Comparison of ENCODE assay signal across 7 mouse cellular contexts in genomic region chr6:30300372-30300771, GRCm38 (mm10). TPM values are rescaled to one million over a fixed set of nuclear protein-coding genes. Genes with fewer than 3 reads are reported as not detected.
DNase-seq lines count a peak whose midpoint lies in the region; ATAC-seq and TF ChIP-seq lines count a peak whose summit lies in the region.

No protein-coding gene starts in this region.

- peak; percentile 29 for ATAC-seq in granulocyte monocyte progenitor cell, adult 5-6 weeks (replicated peaks; ENCODE audit: poor library complexity, severe bottlenecking)
- peak; percentile 70 for ATAC-seq in midbrain, embryonic 11.5 days (ENCODE audit: low FRiP score)

- peak; percentile 59; the same call in 1 of the 2 replicates for TF ChIP-seq POLR2A in small intestine, adult 2 months (IDR thresholded peaks at IDR 0.05; ENCODE audit: low read depth, low read length)

- peak overlapping the region; percentile 89 for H3K4me3 ChIP-seq in embryonic facial prominence, embryonic 10.5 days
- peak overlapping the region; percentile 49 for H3K4me3 ChIP-seq in midbrain, embryonic 11.5 days (ENCODE audit: low read depth, low read length)
- peak overlapping the region; percentile 48 for H3K4me3 ChIP-seq in small intestine, adult 2 months (ENCODE audit: low read depth, low read length)

- peak overlapping the region; percentile 51 for H3K4me2 ChIP-seq in midbrain, embryonic 11.5 days

- DNase-seq in adrenal gland, adult 8-10 months = peak; percentile 95
- DNase-seq in embryonic facial prominence, embryonic 10.5 days (ENCODE audit: low spot score) = peak; percentile 86
- peak; percentile 94 for DNase-seq in kidney, adult 11 months
- DNase-seq in left cerebral cortex, postnatal 4 days = peak; percentile 72
- DNase-seq in midbrain, embryonic 11.5 days (ENCODE audit: low spot score, missing footprints) = peak; percentile 95

- H3K27ac ChIP-seq in embryonic facial prominence, embryonic 10.5 days (replicated peaks) = peak overlapping the region; percentile 85
- H3K27ac ChIP-seq in midbrain, embryonic 11.5 days (ENCODE audit: low read depth, low read length) = peak overlapping the region; percentile 73
- H3K27ac ChIP-seq in small intestine, adult 2 months (ENCODE audit: insufficient read depth, low read depth, low read length) = peak overlapping the region; percentile 85

- peak overlapping the region; percentile 51; the same call in 1 of the 2 replicates for H3K9ac ChIP-seq in midbrain, embryonic 11.5 days (ENCODE audit: low read length)

- no peaks in the 10 kb centered on the region for H3K27me3 ChIP-seq in embryonic facial prominence, embryonic 10.5 days (replicated peaks; ENCODE audit: low read depth, poor library complexity, severe bottlenecking)
- H3K27me3 ChIP-seq in midbrain, embryonic 11.5 days (ENCODE audit: control insufficient read depth, insufficient read depth, low read length) = no peaks in the 10 kb centered on the region
- no peaks in the 10 kb centered on the region for H3K27me3 ChIP-seq in small intestine, adult 2 months (ENCODE audit: control insufficient read depth, insufficient read depth, low read length)

- H3K4me1 ChIP-seq in embryonic facial prominence, embryonic 10.5 days = peaks cover 47% of the 10 kb centered on the region
- H3K4me1 ChIP-seq in midbrain, embryonic 11.5 days (ENCODE audit: control insufficient read depth, insufficient read depth, low read length) = peaks cover 32% of the 10 kb centered on the region
- H3K4me1 ChIP-seq in small intestine, adult 2 months (ENCODE audit: control insufficient read depth, insufficient read depth, insufficient read length, low read length) = peaks cover 9% of the 10 kb centered on the region; the same call in 1 of the 2 replicates

- under 1% methylated on average over 5 of the region's 5 CpGs for WGBS in embryonic facial prominence, embryonic 10.5 days
- WGBS in midbrain, embryonic 11.5 days = under 1% methylated on average over 5 of the region's 5 CpGs
- WGBS in small intestine, adult 2 months = under 1% methylated on average over 5 of the region's 5 CpGs

- no peaks in the 10 kb centered on the region for H3K9me3 ChIP-seq in embryonic facial prominence, embryonic 10.5 days
- no peaks in the 10 kb centered on the region for H3K9me3 ChIP-seq in midbrain, embryonic 11.5 days (ENCODE audit: control insufficient read depth, low read length)

- peaks cover 30% of the 10 kb centered on the region for H3K36me3 ChIP-seq in embryonic facial prominence, embryonic 10.5 days (replicated peaks)
- H3K36me3 ChIP-seq in midbrain, embryonic 11.5 days (ENCODE audit: control insufficient read depth, insufficient read depth, low read length) = no peaks in the 10 kb centered on the region
- H3K36me3 ChIP-seq in small intestine, adult 2 months (ENCODE audit: control insufficient read depth, insufficient read depth, low read length) = peaks cover 16% of the 10 kb centered on the region

- intact Hi-C loops in left cerebral cortex, postnatal 4 days (cut with DNase I) = no loop called here

- no peak for TF ChIP-seq CTCF in small intestine, adult 2 months (IDR thresholded peaks at IDR 0.05; ENCODE audit: extremely low read depth, insufficient read length, insufficient replicate concordance, low read depth, low read length)

RNA-seq across cellular contexts. Expression of gene Ube2h, which starts 4.0 kb away (rescaled TPM):
- total RNA-seq in adrenal gland, adult 8-10 months (2022) = 100 to 1,000 TPM in 3 of 4 experiments, 10 to 100 TPM in 1; 97.5 to 131 (median 112) TPM
- 34.0 and 35.4 TPM in 2 replicates for polyA plus RNA-seq in embryonic facial prominence, embryonic 10.5 days (2016; fragmentation: Nextera tagmentation; extraction: Ambion mirVana)
- 6.4 and 7.9 TPM in 2 replicates for total RNA-seq in granulocyte monocyte progenitor cell, adult 5-6 weeks (2014; fragmentation: Nextera tagmentation)
- total RNA-seq in granulocyte monocyte progenitor cell, adult 5-6 weeks (2017) = 4.4 and 6.5 TPM in 2 replicates
- 10 to 100 TPM; 80.7 to 86.4 TPM for total RNA-seq in left cerebral cortex, postnatal 4 days (2021)
- polyA plus RNA-seq in midbrain, embryonic 11.5 days (2014; fragmentation: Nextera tagmentation; extraction: Ambion mirVana) = 52.3 and 53.6 TPM in 2 replicates
- polyA plus RNA-seq in small intestine, adult 2 months (2012; rRNA removed) = 37.8 and 97.7 TPM in 2 replicates

Comparison
In these comparisons a context has a peak if more than half of its experiments do, and no peak if none do; other contexts are left out.
1. Peak in every context shown above with its lines: DNase-seq, ATAC-seq, H3K4me3 ChIP-seq and H3K27ac ChIP-seq.
2. RNA of gene Ube2h, which starts 4.0 kb away (total RNA-seq): 97.5 to 131 TPM in adrenal gland, adult 8-10 months and 80.7 to 86.4 TPM in left cerebral cortex, postnatal 4 days; 4.4 to 7.9 TPM in granulocyte monocyte progenitor cell, adult 5-6 weeks; every median in the first group is over 4 times any median in the second.